Mouse (Mus musculus) liver, embryonic 16.5 days (tissue): ENCODE results near the gene Gdpd5. TPM values are rescaled to one million over a fixed set of nuclear protein-coding genes. Genes with fewer than 3 reads are reported as not detected.

Experiments used
- ATAC-seq: fragments of 200-750 bp; cut with Nextera tagmentation; 2 replicates; pipeline ENCODE4 v1.8.0; 2017; ENCODE audit warnings: low read depth, mild to moderate bottlenecking, moderate number of reproducible peaks, moderate library complexity
- H3K27ac ChIP-seq: fragments of 300-500 bp; sonication (generic); 2 replicates; pipeline ENCODE4 v1.5.1; 2014; ENCODE audit warnings: mild to moderate bottlenecking, low read length
- H3K27me3 ChIP-seq: fragments of 300-500 bp; sonication (generic); 2 replicates; pipeline ENCODE4 v1.6.1; 2014; ENCODE audit warnings: low read depth, low read length, mixed read lengths; ENCODE audit not compliant: control insufficient read depth, insufficient read depth
- H3K36me3 ChIP-seq: fragments of 300-500 bp; sonication (generic); 2 replicates; pipeline ENCODE4 v1.6.1; 2014; ENCODE audit warnings: mild to moderate bottlenecking; ENCODE audit not compliant: control insufficient read depth, insufficient read depth
- H3K4me1 ChIP-seq: fragments of 300-500 bp; sonication (generic); 2 replicates; pipeline ENCODE4 v1.6.1; 2014; ENCODE audit warnings: low read depth, low read length, mixed read lengths; ENCODE audit not compliant: control insufficient read depth
- H3K4me2 ChIP-seq: fragments of 300-500 bp; sonication (generic); 2 replicates; pipeline ENCODE4 v1.6.1; 2014; ENCODE audit warnings: low read depth, low read length, mixed read lengths
- H3K4me3 ChIP-seq: fragments of 300-500 bp; sonication (generic); 2 replicates; pipeline ENCODE4 v1.5.1; 2014; ENCODE audit warnings: low read depth, mild to moderate bottlenecking, low read length
- H3K9ac ChIP-seq: fragments of 300-500 bp; sonication (generic); 2 replicates; pipeline ENCODE4 v1.6.1; 2014; ENCODE audit warnings: low read depth, low read length
- H3K9me3 ChIP-seq: fragments of 300-500 bp; sonication (generic); replicated peaks from 2 replicates; pipeline ENCODE4 v1.6.1; 2016; ENCODE audit warnings: low read length; ENCODE audit not compliant: control insufficient read depth
- WGBS: fragments of 180-500 bp; shearing (Covaris S2); extraction: QIAGEN DNeasy Blood & Tissue Kit; methylation state at CpG from one replicate; pipeline ENCODE4 v1.1.7; 2014; ENCODE audit not compliant: insufficient replicate concordance; 5-methylcytosine and 5-hydroxymethylcytosine counted together
- polyA plus RNA-seq: library from polyadenylated mRNA; unstranded; fragments of >200 nt; fragmentation: Nextera tagmentation; extraction: Ambion mirVana; gene quantifications from 2 replicates; pipeline ENCODE4 v1.2.1, GENCODE M21; 2015

Gene Gdpd5
- polyA plus RNA-seq, 1 experiment from 2014 or later, result 2.1 TPM

GRCm38 (mm10) chr7:99443164-99443563 is 62.0 kb downstream of the Gdpd5 start:
- ATAC-seq, result no peak
- Histone ChIP-seq H3K27me3 (no peaks in the 10 kb centered on the region), H3K4me1 (no peaks in the 10 kb centered on the region), H3K4me2 (no peak overlapping the region), H3K36me3 (no peaks in the 10 kb centered on the region), H3K9me3 (no peaks in the 10 kb centered on the region), H3K27ac (no peak overlapping the region), H3K9ac (no peak overlapping the region), H3K4me3 (no peak overlapping the region)
- WGBS, result 60% methylated on average over 5 of the region's 5 CpGs

DNA sequence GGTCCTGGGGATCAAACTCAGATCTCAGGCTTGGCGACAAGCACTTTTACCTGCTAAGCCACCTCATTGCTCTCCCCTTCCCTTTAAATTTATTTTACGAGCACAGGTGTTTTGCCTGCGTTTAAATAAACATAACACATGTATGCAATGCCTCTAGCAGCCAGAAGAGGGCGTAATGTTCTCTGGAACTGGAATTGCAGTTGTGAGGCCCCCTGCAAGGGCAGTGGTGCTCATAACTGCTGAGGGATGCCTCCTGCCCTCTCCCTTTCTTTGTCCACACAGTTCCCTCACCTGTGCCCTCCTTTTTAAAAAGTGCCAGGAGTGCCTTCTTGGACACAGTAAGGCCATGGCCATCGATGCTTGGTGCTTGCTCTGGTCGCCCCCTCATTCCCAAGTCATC is 62.8 kb downstream of the Gdpd5 start:
- no peaks in the 10 kb centered on the region for H3K9me3 ChIP-seq
- no peaks in the 10 kb centered on the region for H3K36me3 ChIP-seq
- no peaks in the 10 kb centered on the region for H3K4me1 ChIP-seq
- H3K27me3 ChIP-seq, result no peaks in the 10 kb centered on the region
- ATAC-seq, result no peak
- no peak overlapping the region for H3K27ac ChIP-seq
- no peak overlapping the region for H3K4me3 ChIP-seq
- 47% methylated on average over 6 of the region's 6 CpGs for WGBS
- no peak overlapping the region for H3K4me2 ChIP-seq
- no peak overlapping the region for H3K9ac ChIP-seq

DNA sequence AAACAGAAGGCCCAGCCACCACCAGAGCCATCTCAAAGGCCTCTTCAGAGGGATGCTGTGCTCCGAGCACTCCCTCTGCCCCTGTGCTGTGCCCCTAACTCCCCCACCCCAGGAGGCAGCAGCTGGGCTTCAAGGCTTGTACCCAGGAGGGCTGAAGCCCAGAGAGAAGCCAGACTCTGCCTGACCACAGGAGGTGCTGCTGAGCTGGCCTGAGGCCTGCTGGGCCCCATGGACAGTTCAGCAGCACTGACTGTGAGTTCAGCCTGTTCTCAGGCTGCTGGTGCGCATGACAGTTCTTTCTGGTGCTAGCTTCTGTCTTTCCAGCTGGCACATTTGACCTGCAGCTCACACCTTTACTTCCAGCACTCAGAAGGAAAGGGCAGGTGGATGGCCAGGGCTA is 64.6 kb downstream of the Gdpd5 start:
- H3K36me3 ChIP-seq, result no peaks in the 10 kb centered on the region
- no peaks in the 10 kb centered on the region for H3K4me1 ChIP-seq
- H3K9me3 ChIP-seq, result no peaks in the 10 kb centered on the region
- no peak overlapping the region for H3K4me3 ChIP-seq
- no peak for ATAC-seq
- H3K27ac ChIP-seq, result no peak overlapping the region
- no peaks in the 10 kb centered on the region for H3K27me3 ChIP-seq
- H3K4me2 ChIP-seq, result no peak overlapping the region
- no peak overlapping the region for H3K9ac ChIP-seq
- 75% methylated on average over 2 of the region's 2 CpGs for WGBS

- Histone ChIP-seq H3K4me3 (no peak overlapping the region), H3K27me3 (no peaks in the 10 kb centered on the region), H3K9ac (no peak overlapping the region), H3K4me1 (no peaks in the 10 kb centered on the region), H3K9me3 (no peaks in the 10 kb centered on the region), H3K4me2 (no peak overlapping the region), H3K36me3 (no peaks in the 10 kb centered on the region), H3K27ac (no peak overlapping the region)
- no peak for ATAC-seq
- 59% methylated on average over 5 of the region's 5 CpGs for WGBS
These were observed 66.1 kb downstream of the Gdpd5 start for GRCm38 (mm10) chr7:99447323-99447722.

GRCm38 (mm10) chr7:99448619-99449018 is 67.4 kb downstream of the Gdpd5 start:
- H3K27me3 ChIP-seq, result no peaks in the 10 kb centered on the region
- no peak overlapping the region for H3K4me2 ChIP-seq
- H3K9me3 ChIP-seq, result no peaks in the 10 kb centered on the region
- no peak overlapping the region for H3K27ac ChIP-seq
- no peak for ATAC-seq
- H3K9ac ChIP-seq, result no peak overlapping the region
- WGBS, result 42% methylated on average over 5 of the region's 5 CpGs
- no peaks in the 10 kb centered on the region for H3K36me3 ChIP-seq
- H3K4me1 ChIP-seq, result no peaks in the 10 kb centered on the region
- H3K4me3 ChIP-seq, result no peak overlapping the region

DNA sequence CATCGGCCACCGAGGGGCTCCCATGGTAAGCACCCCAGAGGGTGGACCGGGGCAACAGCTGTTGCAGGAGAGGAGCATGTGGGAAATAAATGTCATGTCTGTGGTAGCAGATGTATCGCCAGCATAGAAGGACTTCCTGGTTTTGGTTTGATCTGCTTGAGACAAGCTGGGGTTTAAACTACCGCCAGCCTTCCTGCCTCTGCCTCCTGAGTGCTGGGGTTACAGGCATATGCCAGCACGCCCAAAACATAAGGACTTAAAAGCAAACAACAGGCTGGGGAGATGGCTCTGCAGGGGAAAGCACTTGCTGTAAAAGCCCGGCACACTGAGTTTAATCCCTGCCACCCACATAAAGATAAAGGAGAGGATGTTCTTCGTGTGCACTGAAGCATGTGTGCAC is 67.8 kb downstream of the Gdpd5 start:
- no peak overlapping the region for H3K27ac ChIP-seq
- H3K9me3 ChIP-seq, result no peaks in the 10 kb centered on the region
- no peak for ATAC-seq
- H3K4me2 ChIP-seq, result no peak overlapping the region
- H3K27me3 ChIP-seq, result no peaks in the 10 kb centered on the region
- no peaks in the 10 kb centered on the region for H3K4me1 ChIP-seq
- H3K4me3 ChIP-seq, result no peak overlapping the region
- no peak overlapping the region for H3K9ac ChIP-seq
- H3K36me3 ChIP-seq, result no peaks in the 10 kb centered on the region
- 16% methylated on average over 8 of the region's 8 CpGs for WGBS

DNA sequence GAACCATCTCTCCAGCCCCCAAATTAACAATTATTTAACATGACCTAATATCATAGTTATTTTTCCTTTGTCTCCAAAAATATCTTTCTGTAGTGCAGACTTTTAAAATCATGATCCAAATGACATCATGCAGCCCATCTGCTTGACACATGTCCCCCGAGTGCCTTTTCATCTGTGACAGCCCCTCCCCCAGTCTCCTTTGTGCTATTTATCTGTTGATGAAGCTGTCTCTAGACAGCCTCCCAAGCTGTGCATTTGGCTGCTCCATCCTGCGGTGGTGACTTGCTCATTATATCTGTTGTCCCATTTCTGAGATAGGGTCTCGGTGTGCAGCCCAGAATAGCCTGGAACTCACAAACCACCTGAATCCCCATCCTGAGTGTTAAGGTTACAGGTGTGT is 68.5 kb downstream of the Gdpd5 start:
- Histone ChIP-seq H3K4me3 (no peak overlapping the region), H3K4me1 (no peaks in the 10 kb centered on the region), H3K9ac (no peak overlapping the region), H3K9me3 (no peaks in the 10 kb centered on the region), H3K27ac (no peak overlapping the region), H3K27me3 (no peaks in the 10 kb centered on the region), H3K36me3 (no peaks in the 10 kb centered on the region), H3K4me2 (no peak overlapping the region)
- WGBS, result 48% methylated on average over 3 of the region's 3 CpGs
- no peak for ATAC-seq

GRCm38 (mm10) chr7:99450703-99451102 is 69.5 kb downstream of the Gdpd5 start:
- WGBS, result 0% methylated on average over 3 of the region's 3 CpGs
- no peak overlapping the region for H3K4me3 ChIP-seq
- H3K9me3 ChIP-seq, result no peaks in the 10 kb centered on the region
- ATAC-seq, result 0 out of 2 replicates have a peak, but pooled peaks have one; percentile 19
- no peak overlapping the region for H3K4me2 ChIP-seq
- H3K36me3 ChIP-seq, result no peaks in the 10 kb centered on the region
- no peaks in the 10 kb centered on the region for H3K4me1 ChIP-seq
- H3K9ac ChIP-seq, result no peak overlapping the region
- no peak overlapping the region for H3K27ac ChIP-seq
- H3K27me3 ChIP-seq, result no peaks in the 10 kb centered on the region

- Histone ChIP-seq H3K9ac (no peak overlapping the region), H3K9me3 (no peaks in the 10 kb centered on the region), H3K27ac (no peak overlapping the region), H3K4me1 (no peaks in the 10 kb centered on the region), H3K36me3 (no peaks in the 10 kb centered on the region), H3K27me3 (no peaks in the 10 kb centered on the region), H3K4me3 (no peak overlapping the region), H3K4me2 (no peak overlapping the region)
- WGBS, result 60% methylated on average over 7 of the region's 7 CpGs
- ATAC-seq, result no peak
These were observed 71.6 kb downstream of the Gdpd5 start for GRCm38 (mm10) chr7:99452859-99453258.

DNA sequence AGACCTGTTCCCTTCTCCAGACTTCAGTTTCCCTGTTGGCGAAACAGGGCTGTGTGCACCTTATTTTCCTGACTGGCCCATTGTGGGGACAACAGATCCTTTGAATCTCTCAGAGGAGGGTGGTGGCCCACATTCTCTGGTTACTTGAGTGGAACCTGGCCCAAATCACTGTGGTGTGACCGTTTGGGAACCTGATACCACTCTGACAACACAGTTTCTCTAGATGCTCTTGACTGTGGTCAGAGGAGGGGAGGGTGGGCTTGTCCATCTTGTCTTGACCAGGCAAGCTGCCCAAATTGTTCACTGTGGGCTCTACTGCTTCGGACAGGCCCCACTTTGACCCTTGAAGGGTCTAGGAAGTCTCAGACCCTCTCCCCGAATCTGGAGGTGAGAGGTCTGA is 72.8 kb downstream of the Gdpd5 start:
- no peaks in the 10 kb centered on the region for H3K9me3 ChIP-seq
- H3K36me3 ChIP-seq, result no peaks in the 10 kb centered on the region
- H3K9ac ChIP-seq, result no peak overlapping the region
- no peak overlapping the region for H3K4me2 ChIP-seq
- H3K4me1 ChIP-seq, result no peaks in the 10 kb centered on the region
- no peak overlapping the region for H3K27ac ChIP-seq
- WGBS, result 33% methylated on average over 4 of the region's 4 CpGs
- no peak overlapping the region for H3K4me3 ChIP-seq
- no peaks in the 10 kb centered on the region for H3K27me3 ChIP-seq
- no peak for ATAC-seq
